Mouse (Mus musculus): ENCODE data around the gene Rps18.

Rps18 gene

GRCm38 (mm10) chr17:33941381-33941780 is 14.4 kb downstream of the Rps18 start:
- DNase-seq: no peak

- DNase-seq: no peak
Observed at GRCm38 (mm10) chr17:33940981-33941380, 14.8 kb downstream of the Rps18 start.

GRCm38 (mm10) chr17:33940206-33940805 is 15.5 kb downstream of the Rps18 start, which contains the start of the genes Pfdn6 and Wdr46:
Pfdn6 (minus strand) TSS chr17:33940343.
Wdr46 (plus strand) TSS chr17:33940660.
- DNase-seq: peak; percentile 94

- no peak for DNase-seq
Observed at GRCm38 (mm10) chr17:33938783-33939182, 17.0 kb downstream of the Rps18 start.

- no peak for DNase-seq
Observed at GRCm38 (mm10) chr17:33936993-33937392, 18.8 kb downstream of the Rps18 start.

GRCm38 (mm10) chr17:33935422-33936055 is 20.3 kb downstream of the Rps18 start:
- DNase-seq: no peak

GRCm38 (mm10) chr17:33932970-33933369 is 22.8 kb downstream of the Rps18 start:
- DNase-seq: no peak

- DNase-seq: no peak
Observed at GRCm38 (mm10) chr17:33932448-33932847, 23.4 kb downstream of the Rps18 start.

- no peak for DNase-seq
Observed at GRCm38 (mm10) chr17:33931947-33932346, 23.9 kb downstream of the Rps18 start.

GRCm38 (mm10) chr17:33931159-33931866 is 24.5 kb downstream of the Rps18 start:
- DNase-seq: no peak

GRCm38 (mm10) chr17:33930280-33931158 is 25.3 kb downstream of the Rps18 start:
- DNase-seq: peak; percentile 46

- DNase-seq: peak; percentile 98
Observed at GRCm38 (mm10) chr17:33929371-33930279, 26.2 kb downstream of the Rps18 start, which contains the start of gene Rgl2. Rgl2 (plus strand) TSS chr17:33929543.

GRCm38 (mm10) chr17:33928251-33928947 is 27.4 kb downstream of the Rps18 start:
- DNase-seq: no peak

GRCm38 (mm10) chr17:33926207-33926932 is 29.4 kb downstream of the Rps18 start:
- DNase-seq: no peak

GRCm38 (mm10) chr17:33925406-33926116 is 30.2 kb downstream of the Rps18 start:
- DNase-seq: no peak

- DNase-seq: peak; percentile 19
Observed at GRCm38 (mm10) chr17:33924577-33925283, 31.1 kb downstream of the Rps18 start.

GRCm38 (mm10) chr17:33921361-33921760 is 34.4 kb downstream of the Rps18 start:
- no peak for DNase-seq

GRCm38 (mm10) chr17:33920282-33921097 is 35.3 kb downstream of the Rps18 start:
- DNase-seq: peak; percentile 90

All from embryo, embryonic 11 days (tissue).